Mouse (Mus musculus): ENCODE results near the gene Ccnd3. TPM values are rescaled to one million over a fixed set of nuclear protein-coding genes. Genes with fewer than 3 reads are reported as not detected.

The Ccnd3 gene
- total and polyA plus RNA-seq, 3 experiments, result 143 to 568 TPM; not detected in 1

DNA sequence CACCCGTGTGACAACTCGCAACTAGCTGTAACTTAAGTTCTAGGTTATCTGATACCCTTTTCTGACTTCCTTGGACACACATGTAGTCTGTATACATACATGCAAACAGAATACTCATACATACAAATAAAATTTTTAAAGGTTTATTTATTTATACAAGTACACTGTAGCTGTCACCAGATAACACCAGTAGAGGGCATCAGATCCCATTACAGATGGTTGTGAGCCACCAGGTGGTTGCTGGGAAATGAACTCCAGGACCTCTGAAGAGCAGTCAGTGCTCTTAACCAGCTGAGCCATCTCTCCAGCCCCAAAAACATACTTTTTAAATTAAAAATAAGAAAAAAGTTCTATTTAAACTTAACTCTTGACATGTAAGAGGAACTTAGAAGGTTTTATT, 138.1 kb downstream of the Ccnd3 start:
- DNase-seq (ENCODE audit: low read depth, low spot score), result peak; percentile 60
- no peak overlapping the region for H3K27ac ChIP-seq (ENCODE audit: control insufficient read depth, low read depth, low read length)
- no peaks in the 10 kb centered on the region for H3K79me2 ChIP-seq (ENCODE audit: control insufficient read depth, insufficient read depth, low read length, poor library complexity)
- H3K4me3 ChIP-seq (ENCODE audit: control insufficient read depth in 1 of 2, insufficient read depth in 1 of 2, low read depth in 2 of 2, low read length in 2 of 2), result no peak overlapping the region
- no peaks in the 10 kb centered on the region for H3K27me3 ChIP-seq (ENCODE audit: control insufficient read depth in 1 of 2, insufficient read depth in 2 of 2, low read length in 2 of 2)
- no peaks in the 10 kb centered on the region for H3K4me1 ChIP-seq (ENCODE audit: control insufficient read depth in 1 of 2, insufficient read depth in 2 of 2, low read length in 2 of 2)
- H3K36me3 ChIP-seq (ENCODE audit: control insufficient read depth in 1 of 2, insufficient read depth in 2 of 2, low read length in 2 of 2), result no peaks in the 10 kb centered on the region
- H3K9me3 ChIP-seq (replicated peaks; ENCODE audit: insufficient read depth, low read length), result no peaks in the 10 kb centered on the region
- TF ChIP-seq MXI1 (IDR thresholded peaks at IDR 0.05; ENCODE audit: low read depth, low read length) (no peak), CTCF (IDR thresholded peaks at IDR 0.05 in 2 of 3, conservative IDR thresholded peaks at IDR 0.05 in 1 of 3; ENCODE audit: control insufficient read depth in 1 of 3, insufficient read depth in 1 of 3, low read depth in 2 of 3, low read length in 3 of 3, poor library complexity in 1 of 3, severe bottlenecking in 1 of 3) (peak; percentile 17 to 53 (median 20); a peak in 5 of 6 replicates), SMC3 (IDR thresholded peaks at IDR 0.05; ENCODE audit: low read depth, low read length) (peak; percentile 34; the same call in 1 of the 2 replicates), MAFK (IDR thresholded peaks at IDR 0.05; ENCODE audit: borderline replicate concordance, low read depth, low read length) (no peak)
- H3K9ac ChIP-seq (ENCODE audit: control insufficient read depth, low read depth, low read length, poor library complexity, severe bottlenecking), result no peak overlapping the region

DNA sequence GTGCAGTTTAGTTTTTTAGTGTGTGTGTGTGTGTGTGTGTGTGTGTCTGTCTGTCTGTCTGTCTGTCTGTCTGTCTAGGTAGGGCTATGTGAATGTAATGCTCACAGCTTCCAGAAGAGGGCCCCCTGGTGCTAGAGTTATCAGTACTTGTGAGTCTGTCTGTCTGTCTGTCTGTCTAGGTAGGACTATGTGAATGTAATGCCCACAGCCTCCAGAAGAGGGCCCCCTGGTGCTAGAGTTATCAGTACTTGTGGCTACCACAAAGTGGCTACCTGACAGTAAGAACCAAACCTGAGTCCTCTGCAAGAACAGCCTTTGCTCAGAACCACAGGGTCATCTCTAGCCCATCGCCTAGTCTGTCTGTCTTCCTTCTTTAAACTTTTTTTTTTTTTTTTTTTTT, 141.8 kb downstream of the Ccnd3 start:
- Histone ChIP-seq H3K36me3 (ENCODE audit: control insufficient read depth in 1 of 2, insufficient read depth in 2 of 2, low read length in 2 of 2) (no peaks in the 10 kb centered on the region), H3K9me3 (replicated peaks; ENCODE audit: insufficient read depth, low read length) (no peaks in the 10 kb centered on the region), H3K27me3 (ENCODE audit: control insufficient read depth in 1 of 2, insufficient read depth in 2 of 2, low read length in 2 of 2) (no peaks in the 10 kb centered on the region), H3K9ac (ENCODE audit: control insufficient read depth, low read depth, low read length, poor library complexity, severe bottlenecking) (no peak overlapping the region), H3K79me2 (ENCODE audit: control insufficient read depth, insufficient read depth, low read length, poor library complexity) (no peaks in the 10 kb centered on the region), H3K4me1 (ENCODE audit: control insufficient read depth in 1 of 2, insufficient read depth in 2 of 2, low read length in 2 of 2) (no peaks in the 10 kb centered on the region), H3K4me3 (ENCODE audit: control insufficient read depth in 1 of 2, insufficient read depth in 1 of 2, low read depth in 2 of 2, low read length in 2 of 2) (no peak overlapping the region), H3K27ac (ENCODE audit: control insufficient read depth, low read depth, low read length) (no peak overlapping the region)
- TF ChIP-seq MEF2A (IDR thresholded peaks at IDR 0.05; ENCODE audit: extremely low read depth, insufficient replicate concordance, low read depth, low read length, poor library complexity, severe bottlenecking) (no peak), UBTF (IDR thresholded peaks at IDR 0.05; ENCODE audit: borderline replicate concordance, insufficient read depth, low read depth, low read length) (no peak), ETS1 (IDR thresholded peaks at IDR 0.05; ENCODE audit: low read depth, low read length) (no peak), CTCF (IDR thresholded peaks at IDR 0.05 in 2 of 3, conservative IDR thresholded peaks at IDR 0.05 in 1 of 3; ENCODE audit: control insufficient read depth in 1 of 3, insufficient read depth in 1 of 3, low read depth in 2 of 3, low read length in 3 of 3, poor library complexity in 1 of 3, severe bottlenecking in 1 of 3) (peak; percentile 50 to 81 (median 71)), MXI1 (IDR thresholded peaks at IDR 0.05; ENCODE audit: low read depth, low read length) (no peak), CHD1 (IDR thresholded peaks at IDR 0.05; ENCODE audit: low read depth, low read length) (no peak), GATA1 (IDR thresholded peaks at IDR 0.05; ENCODE audit: low read depth, low read length) (peak; percentile 56), BHLHE40 (IDR thresholded peaks at IDR 0.05; ENCODE audit: borderline replicate concordance, low read depth, low read length) (no peak), ZNF384 (IDR thresholded peaks at IDR 0.05; ENCODE audit: low read depth, low read length) (peak; percentile 50; the same call in 1 of the 2 replicates), SMC3 (IDR thresholded peaks at IDR 0.05; ENCODE audit: low read depth, low read length) (peak; percentile 63), SIN3A (IDR thresholded peaks at IDR 0.05; ENCODE audit: low read length) (0 out of 2 replicates have a peak, but pooled peaks have one; percentile 18), ZC3H11A (IDR thresholded peaks at IDR 0.05; ENCODE audit: low read depth, low read length) (peak; percentile 36), ELF1 (IDR thresholded peaks at IDR 0.05; ENCODE audit: low read depth, low read length) (no peak), TAL1 (IDR thresholded peaks at IDR 0.05; ENCODE audit: low read length) (no peak), TBP (IDR thresholded peaks at IDR 0.05; ENCODE audit: low read depth, low read length) (0 out of 2 replicates have a peak, but pooled peaks have one; percentile 35), RAD21 (IDR thresholded peaks at IDR 0.05; ENCODE audit: low read depth, low read length) (peak; percentile 59)
- DNase-seq (ENCODE audit: low read depth, low spot score), result peak; percentile 89

Measured in MEL (cell line).